Mouse (Mus musculus) E14TG2a.4 (cell line): ENCODE results near the gene Ntn1.

Experiments used
- H3K27me3 ChIP-seq: 2 replicates; pipeline ENCODE4 v1.6.1; 2014; ENCODE audit warnings: low read length, control low read depth; ENCODE audit not compliant: insufficient read depth
- H3K36me3 ChIP-seq: 2 replicates; pipeline ENCODE4 v1.6.1; 2014; ENCODE audit warnings: low read length, control low read depth; ENCODE audit not compliant: insufficient read depth
- H3K4me1 ChIP-seq: replicated peaks from 2 replicates; pipeline ENCODE4 v1.6.1; 2014; ENCODE audit warnings: low read depth, low read length, control low read depth
- H3K4me3 ChIP-seq: replicated peaks from 2 replicates; pipeline ENCODE4 v1.5.1; 2014; ENCODE audit warnings: mild to moderate bottlenecking, low read length
- H3K9me3 ChIP-seq: 2 replicates; pipeline ENCODE4 v1.6.1; 2014; ENCODE audit warnings: low read length, control low read depth
- CTCF ChIP-seq: conservative IDR thresholded peaks from 2 replicates; pipeline ENCODE4 v1.5.1; 2014; ENCODE audit warnings: low read length
- NANOG ChIP-seq: IDR thresholded peaks from 2 replicates; pipeline ENCODE4 v1.6.1; 2014; ENCODE audit warnings: borderline replicate concordance, low read length, mixed read lengths
- POU5F1 ChIP-seq: IDR thresholded peaks from 2 replicates; pipeline ENCODE4 v1.6.1; 2014; ENCODE audit warnings: low read length, borderline replicate concordance

Gene Ntn1

GRCm38 (mm10) chr11:68211924-68212578, 188.6 kb downstream of the Ntn1 start:
- Histone ChIP-seq H3K9me3 (no peaks in the 10 kb centered on the region), H3K4me1 (peaks cover 51% of the 10 kb centered on the region), H3K4me3 (no peak overlapping the region), H3K27me3 (0 out of 2 replicates have a peak, but pooled peaks cover 6% of the 10 kb centered on the region), H3K36me3 (peaks cover 70% of the 10 kb centered on the region)
- TF ChIP-seq NANOG: no peak
- no peak for TF ChIP-seq POU5F1

- 0 out of 2 replicates have a peak, but pooled peaks cover 4% of the 10 kb centered on the region for H3K9me3 ChIP-seq
- H3K27me3 ChIP-seq: 0 out of 2 replicates have a peak, but pooled peaks cover 6% of the 10 kb centered on the region
- TF ChIP-seq NANOG (no peak), POU5F1 (no peak), CTCF (no peak)
- H3K4me1 ChIP-seq: peaks cover 38% of the 10 kb centered on the region
- peaks cover 67% of the 10 kb centered on the region for H3K36me3 ChIP-seq
- no peak overlapping the region for H3K4me3 ChIP-seq
Observed at GRCm38 (mm10) chr11:68210714-68211113, 189.9 kb downstream of the Ntn1 start.

- Histone ChIP-seq H3K36me3 (peaks cover 74% of the 10 kb centered on the region), H3K4me3 (no peak overlapping the region), H3K27me3 (0 out of 2 replicates have a peak, but pooled peaks cover 6% of the 10 kb centered on the region), H3K9me3 (0 out of 2 replicates have a peak, but pooled peaks cover 4% of the 10 kb centered on the region), H3K4me1 (peaks cover 26% of the 10 kb centered on the region)
- TF ChIP-seq NANOG (no peak), POU5F1 (no peak), CTCF (no peak)
Observed at GRCm38 (mm10) chr11:68209506-68209905, 191.1 kb downstream of the Ntn1 start.

DNA sequence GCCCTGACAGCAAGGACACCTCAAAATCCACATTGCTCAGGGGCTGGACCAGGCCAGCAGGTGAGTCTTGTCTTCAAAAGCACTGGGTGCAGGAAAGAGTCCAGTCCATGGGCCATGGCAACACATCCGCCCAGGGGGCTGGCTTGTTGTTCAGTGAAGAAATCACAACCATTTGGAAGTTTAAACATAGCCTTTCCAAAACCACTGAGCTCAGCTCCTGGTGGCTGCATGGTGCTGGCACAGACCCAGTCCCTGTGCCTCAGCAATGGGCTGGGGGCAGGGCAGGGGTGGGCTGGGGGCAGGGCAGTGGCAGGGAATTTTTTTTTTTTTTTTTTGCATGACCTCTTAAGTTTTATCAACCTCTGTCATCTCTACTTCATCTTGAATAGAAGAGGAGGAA, 192.0 kb downstream of the Ntn1 start:
- H3K4me3 ChIP-seq: no peak overlapping the region
- H3K27me3 ChIP-seq: 0 out of 2 replicates have a peak, but pooled peaks cover 6% of the 10 kb centered on the region
- H3K4me1 ChIP-seq: peaks cover 24% of the 10 kb centered on the region
- TF ChIP-seq POU5F1 (no peak), NANOG (no peak), CTCF (no peak)
- H3K36me3 ChIP-seq: peaks cover 78% of the 10 kb centered on the region
- H3K9me3 ChIP-seq: 0 out of 2 replicates have a peak, but pooled peaks cover 4% of the 10 kb centered on the region

DNA sequence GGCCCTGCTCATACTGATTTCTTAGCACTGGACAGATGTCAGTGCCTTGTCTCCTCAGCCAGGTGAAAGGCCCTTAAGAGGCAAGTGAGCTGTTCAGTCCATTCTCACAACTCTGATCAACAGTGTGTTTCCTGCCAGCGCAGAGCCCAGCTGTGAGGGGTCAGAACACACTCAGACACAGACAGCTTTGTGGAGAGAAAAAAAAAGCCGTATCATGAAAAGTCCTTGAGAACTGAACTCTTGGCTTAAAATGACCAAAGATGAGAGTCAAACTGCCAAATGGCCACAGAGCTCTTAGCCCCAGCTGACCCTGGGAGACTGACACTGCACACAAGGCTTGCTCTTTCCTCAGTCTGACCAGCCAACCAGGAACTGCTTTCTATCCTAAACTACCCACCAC, 192.6 kb downstream of the Ntn1 start:
- Histone ChIP-seq H3K4me3 (no peak overlapping the region), H3K36me3 (peaks cover 73% of the 10 kb centered on the region), H3K4me1 (peaks cover 18% of the 10 kb centered on the region), H3K9me3 (0 out of 2 replicates have a peak, but pooled peaks cover 4% of the 10 kb centered on the region), H3K27me3 (0 out of 2 replicates have a peak, but pooled peaks cover under 1% of the 10 kb centered on the region)
- TF ChIP-seq POU5F1 (no peak), CTCF (no peak), NANOG (no peak)

GRCm38 (mm10) chr11:68205572-68206229, 194.9 kb downstream of the Ntn1 start:
- H3K36me3 ChIP-seq: peaks cover 55% of the 10 kb centered on the region
- H3K27me3 ChIP-seq: no peaks in the 10 kb centered on the region
- peaks cover 14% of the 10 kb centered on the region for H3K4me1 ChIP-seq
- H3K4me3 ChIP-seq: no peak overlapping the region
- 0 out of 2 replicates have a peak, but pooled peaks cover 4% of the 10 kb centered on the region for H3K9me3 ChIP-seq
- no peak for TF ChIP-seq NANOG
- no peak for TF ChIP-seq CTCF
- TF ChIP-seq POU5F1: no peak

- peaks cover 14% of the 10 kb centered on the region for H3K4me1 ChIP-seq
- H3K27me3 ChIP-seq: no peaks in the 10 kb centered on the region
- H3K9me3 ChIP-seq: 0 out of 2 replicates have a peak, but pooled peaks cover 4% of the 10 kb centered on the region
- TF ChIP-seq POU5F1 (no peak), NANOG (no peak), CTCF (no peak)
- H3K4me3 ChIP-seq: no peak overlapping the region
- peaks cover 44% of the 10 kb centered on the region for H3K36me3 ChIP-seq
Observed at GRCm38 (mm10) chr11:68204407-68204806, 196.2 kb downstream of the Ntn1 start.

- H3K4me3 ChIP-seq: no peak overlapping the region
- peaks cover 14% of the 10 kb centered on the region for H3K4me1 ChIP-seq
- no peak for TF ChIP-seq POU5F1
- no peak for TF ChIP-seq CTCF
- TF ChIP-seq NANOG: no peak
- H3K36me3 ChIP-seq: peaks cover 40% of the 10 kb centered on the region
- 0 out of 2 replicates have a peak, but pooled peaks cover 4% of the 10 kb centered on the region for H3K9me3 ChIP-seq
- no peaks in the 10 kb centered on the region for H3K27me3 ChIP-seq
Observed at GRCm38 (mm10) chr11:68203658-68204315, 196.8 kb downstream of the Ntn1 start.
